Mouse (Mus musculus): ENCODE results near the gene Cgnl1. TPM values are rescaled to one million over a fixed set of nuclear protein-coding genes. Genes with fewer than 3 reads are reported as not detected.

The Cgnl1 gene
- polyA plus RNA-seq, 1 experiment from 2014 or later, result 48.8 TPM

DNA sequence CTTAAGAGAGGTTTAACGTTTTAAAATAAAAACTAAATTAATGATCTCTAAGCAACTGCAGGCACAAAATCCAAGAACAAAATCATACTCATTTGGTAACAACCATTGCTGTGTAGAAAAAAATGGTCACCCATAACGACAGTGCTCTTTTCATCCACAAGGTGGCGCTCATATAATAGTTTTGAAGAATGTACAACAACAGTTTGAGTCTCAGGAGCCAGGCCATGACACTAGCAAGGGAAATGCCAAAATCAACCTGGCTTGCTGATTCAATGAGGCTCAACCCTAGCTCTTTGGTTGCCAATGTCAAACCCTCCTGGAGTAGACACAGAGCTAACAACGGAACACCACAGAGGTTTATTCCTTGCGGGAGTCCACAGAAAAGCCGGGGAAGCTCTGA, 125.3 kb downstream of the Cgnl1 start:
- no peak for ATAC-seq (replicated peaks; ENCODE audit: insufficient number of reproducible peaks, low FRiP score, low TSS enrichment)
- Histone ChIP-seq H3K9ac (ENCODE audit: low read depth, low read length) (no peak overlapping the region), H3K27ac (ENCODE audit: low read depth, low read length) (0 out of 2 replicates have a peak overlapping the region, but pooled peaks have one; percentile 7), H3K27me3 (ENCODE audit: control insufficient read depth, insufficient read depth, low read length) (no peaks in the 10 kb centered on the region), H3K4me2 (no peak overlapping the region), H3K36me3 (ENCODE audit: control insufficient read depth, insufficient read depth, low read length) (peaks cover 34% of the 10 kb centered on the region), H3K4me1 (ENCODE audit: control insufficient read depth, insufficient read depth, low read length) (peaks cover 7% of the 10 kb centered on the region), H3K9me3 (replicated peaks; ENCODE audit: control insufficient read depth, low read length) (no peaks in the 10 kb centered on the region; the same call in 1 of the 2 replicates), H3K4me3 (ENCODE audit: low read depth, low read length) (no peak overlapping the region)
- WGBS (ENCODE audit: insufficient replicate concordance), result 31% methylated on average over 6 of the region's 6 CpGs

DNA sequence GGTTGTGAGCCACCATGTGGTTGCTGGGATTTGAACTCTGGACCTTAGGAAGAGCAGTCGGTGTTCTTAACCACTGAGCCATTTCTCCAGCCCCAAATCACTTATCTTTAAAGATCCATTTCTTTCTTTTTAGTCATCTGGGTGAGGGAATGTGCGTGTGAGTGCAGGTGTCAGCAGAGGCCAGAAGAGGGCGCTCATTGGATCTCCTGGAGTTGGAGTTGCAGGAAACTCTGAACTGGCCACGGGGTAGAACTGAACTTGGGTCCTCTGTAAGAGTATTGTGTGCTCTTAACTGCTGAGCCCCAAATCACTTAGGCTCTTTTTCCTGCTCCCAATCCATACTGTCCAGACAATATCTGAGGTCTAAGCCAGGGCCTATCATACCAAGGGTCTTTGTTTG, 127.8 kb downstream of the Cgnl1 start:
- 87% methylated on average over 4 of the region's 4 CpGs for WGBS (ENCODE audit: insufficient replicate concordance)
- Histone ChIP-seq H3K4me2 (no peak overlapping the region), H3K9ac (ENCODE audit: low read depth, low read length) (no peak overlapping the region), H3K27ac (ENCODE audit: low read depth, low read length) (no peak overlapping the region), H3K9me3 (replicated peaks; ENCODE audit: control insufficient read depth, low read length) (no peaks in the 10 kb centered on the region; the same call in 1 of the 2 replicates), H3K36me3 (ENCODE audit: control insufficient read depth, insufficient read depth, low read length) (peaks cover 30% of the 10 kb centered on the region), H3K4me3 (ENCODE audit: low read depth, low read length) (no peak overlapping the region), H3K4me1 (ENCODE audit: control insufficient read depth, insufficient read depth, low read length) (peaks cover 14% of the 10 kb centered on the region), H3K27me3 (ENCODE audit: control insufficient read depth, insufficient read depth, low read length) (no peaks in the 10 kb centered on the region)
- ATAC-seq (replicated peaks; ENCODE audit: insufficient number of reproducible peaks, low FRiP score, low TSS enrichment), result no peak

DNA sequence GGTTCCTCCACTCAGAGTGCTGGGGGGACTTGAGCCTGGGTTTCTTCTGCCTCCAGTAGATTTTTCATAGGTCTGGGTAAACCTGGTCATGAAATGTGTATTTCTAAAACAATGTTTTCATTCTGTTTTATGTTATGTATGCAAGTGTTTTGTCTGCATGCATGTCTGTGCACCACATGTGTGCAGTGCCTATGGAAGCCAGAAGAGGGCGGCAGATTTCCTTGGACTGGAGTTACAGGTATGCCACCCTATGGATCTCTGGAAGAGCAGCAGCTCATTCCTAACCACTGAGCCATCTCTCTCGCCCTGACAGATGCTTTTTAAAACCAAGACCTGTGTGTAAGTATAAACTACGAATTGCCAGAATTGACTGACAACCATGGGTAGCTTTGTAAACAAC, 129.1 kb downstream of the Cgnl1 start:
- H3K9ac ChIP-seq (ENCODE audit: low read depth, low read length), result no peak overlapping the region
- H3K9me3 ChIP-seq (replicated peaks; ENCODE audit: control insufficient read depth, low read length), result no peaks in the 10 kb centered on the region; the same call in 1 of the 2 replicates
- peaks cover 30% of the 10 kb centered on the region for H3K36me3 ChIP-seq (ENCODE audit: control insufficient read depth, insufficient read depth, low read length)
- no peak overlapping the region for H3K4me2 ChIP-seq
- H3K27me3 ChIP-seq (ENCODE audit: control insufficient read depth, insufficient read depth, low read length), result no peaks in the 10 kb centered on the region
- WGBS (ENCODE audit: insufficient replicate concordance), result 93% methylated on average over 3 of the region's 3 CpGs
- no peak for ATAC-seq (replicated peaks; ENCODE audit: insufficient number of reproducible peaks, low FRiP score, low TSS enrichment)
- peaks cover 9% of the 10 kb centered on the region for H3K4me1 ChIP-seq (ENCODE audit: control insufficient read depth, insufficient read depth, low read length)
- no peak overlapping the region for H3K4me3 ChIP-seq (ENCODE audit: low read depth, low read length)
- H3K27ac ChIP-seq (ENCODE audit: low read depth, low read length), result no peak overlapping the region

DNA sequence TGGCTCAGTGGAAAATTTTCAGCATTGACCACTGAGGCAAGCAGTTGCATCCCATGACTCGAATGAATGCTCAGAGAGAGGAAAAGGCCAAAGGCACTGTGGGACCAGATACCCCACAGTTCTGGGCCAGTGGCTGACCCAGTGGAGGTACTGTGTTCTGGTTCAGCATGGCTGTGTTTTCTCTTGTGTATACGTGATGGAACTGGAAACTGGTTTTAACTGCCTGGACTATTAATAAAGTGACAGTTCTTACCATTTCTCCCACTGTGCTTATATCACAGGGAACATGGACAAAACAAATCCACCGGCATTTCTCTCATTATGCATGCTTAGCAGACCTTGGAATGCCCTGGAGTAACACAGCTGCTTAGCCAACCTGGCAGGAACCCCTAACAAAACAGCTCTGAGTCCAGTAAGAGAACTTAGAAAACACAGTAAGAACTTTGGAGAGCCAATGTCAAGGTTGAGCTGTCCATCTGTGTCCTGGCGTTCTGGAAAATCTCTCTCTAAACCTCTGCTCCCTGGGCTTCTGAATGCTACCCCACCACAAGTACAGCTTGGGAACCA, 131.0 kb downstream of the Cgnl1 start:
- no peak overlapping the region for H3K4me3 ChIP-seq (ENCODE audit: low read depth, low read length)
- 75% methylated on average over 4 of the region's 4 CpGs for WGBS (ENCODE audit: insufficient replicate concordance)
- ATAC-seq (replicated peaks; ENCODE audit: insufficient number of reproducible peaks, low FRiP score, low TSS enrichment), result no peak
- H3K9me3 ChIP-seq (replicated peaks; ENCODE audit: control insufficient read depth, low read length), result no peaks in the 10 kb centered on the region; the same call in 1 of the 2 replicates
- H3K27me3 ChIP-seq (ENCODE audit: control insufficient read depth, insufficient read depth, low read length), result no peaks in the 10 kb centered on the region
- H3K36me3 ChIP-seq (ENCODE audit: control insufficient read depth, insufficient read depth, low read length), result peaks cover 30% of the 10 kb centered on the region
- H3K4me2 ChIP-seq, result no peak overlapping the region
- peaks cover 9% of the 10 kb centered on the region for H3K4me1 ChIP-seq (ENCODE audit: control insufficient read depth, insufficient read depth, low read length)
- H3K9ac ChIP-seq (ENCODE audit: low read depth, low read length), result no peak overlapping the region
- peak overlapping the region; percentile 38 for H3K27ac ChIP-seq (ENCODE audit: low read depth, low read length)

DNA sequence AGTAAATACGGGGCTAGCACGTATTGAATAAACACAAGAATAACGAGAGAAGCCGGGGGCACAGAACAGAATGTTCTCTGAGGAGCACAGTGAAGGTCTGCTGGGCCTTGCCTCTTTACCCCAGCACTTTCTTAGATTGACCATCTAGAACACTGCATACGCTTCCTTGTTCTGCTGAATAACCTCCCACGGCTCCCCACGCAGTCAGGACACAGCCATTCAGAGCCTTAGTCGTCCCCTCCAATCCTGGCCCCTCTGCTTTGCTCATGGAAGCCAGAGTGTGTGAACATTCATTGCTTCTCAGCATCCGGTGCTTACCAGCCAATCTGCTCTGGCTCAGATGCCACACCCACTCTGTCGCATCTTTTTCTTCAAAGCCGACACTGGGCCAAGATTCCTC, 133.2 kb downstream of the Cgnl1 start:
- no peaks in the 10 kb centered on the region; the same call in 1 of the 2 replicates for H3K9me3 ChIP-seq (replicated peaks; ENCODE audit: control insufficient read depth, low read length)
- no peak overlapping the region for H3K4me3 ChIP-seq (ENCODE audit: low read depth, low read length)
- 72% methylated on average over 11 of the region's 11 CpGs for WGBS (ENCODE audit: insufficient replicate concordance)
- H3K27me3 ChIP-seq (ENCODE audit: control insufficient read depth, insufficient read depth, low read length), result no peaks in the 10 kb centered on the region
- ATAC-seq (replicated peaks; ENCODE audit: insufficient number of reproducible peaks, low FRiP score, low TSS enrichment), result no peak
- H3K4me2 ChIP-seq, result no peak overlapping the region
- H3K36me3 ChIP-seq (ENCODE audit: control insufficient read depth, insufficient read depth, low read length), result peaks cover 23% of the 10 kb centered on the region
- H3K27ac ChIP-seq (ENCODE audit: low read depth, low read length), result no peak overlapping the region
- no peak overlapping the region for H3K9ac ChIP-seq (ENCODE audit: low read depth, low read length)
- H3K4me1 ChIP-seq (ENCODE audit: control insufficient read depth, insufficient read depth, low read length), result peaks cover 9% of the 10 kb centered on the region

DNA sequence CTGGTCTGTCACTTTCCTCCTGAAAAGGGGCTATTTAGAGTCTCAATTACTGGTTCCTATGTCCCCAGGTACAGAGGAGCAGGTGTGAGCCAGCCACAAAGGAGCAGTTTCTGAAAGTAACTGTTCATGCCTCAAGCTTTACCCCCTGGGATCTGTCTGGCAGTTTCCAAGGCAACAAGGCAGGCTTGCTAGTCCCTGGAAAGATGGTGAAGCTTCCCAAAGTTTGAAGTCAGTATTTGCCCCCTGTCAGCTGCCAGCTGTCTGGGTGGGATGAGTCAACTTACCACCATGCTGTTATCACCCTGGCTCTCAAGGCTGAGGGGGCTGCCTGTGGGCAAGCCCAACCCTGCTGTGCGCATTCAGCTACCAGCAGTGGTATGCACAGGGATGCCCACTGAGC, 134.5 kb downstream of the Cgnl1 start:
- Histone ChIP-seq H3K9me3 (replicated peaks; ENCODE audit: control insufficient read depth, low read length) (no peaks in the 10 kb centered on the region), H3K4me1 (ENCODE audit: control insufficient read depth, insufficient read depth, low read length) (peaks cover 9% of the 10 kb centered on the region), H3K36me3 (ENCODE audit: control insufficient read depth, insufficient read depth, low read length) (peaks cover 18% of the 10 kb centered on the region), H3K4me3 (ENCODE audit: low read depth, low read length) (no peak overlapping the region), H3K4me2 (no peak overlapping the region), H3K27me3 (ENCODE audit: control insufficient read depth, insufficient read depth, low read length) (no peaks in the 10 kb centered on the region), H3K9ac (ENCODE audit: low read depth, low read length) (no peak overlapping the region), H3K27ac (ENCODE audit: low read depth, low read length) (no peak overlapping the region)
- ATAC-seq (replicated peaks; ENCODE audit: insufficient number of reproducible peaks, low FRiP score, low TSS enrichment), result no peak
- 90% methylated on average over 1 of the region's 1 CpGs for WGBS (ENCODE audit: insufficient replicate concordance)

DNA sequence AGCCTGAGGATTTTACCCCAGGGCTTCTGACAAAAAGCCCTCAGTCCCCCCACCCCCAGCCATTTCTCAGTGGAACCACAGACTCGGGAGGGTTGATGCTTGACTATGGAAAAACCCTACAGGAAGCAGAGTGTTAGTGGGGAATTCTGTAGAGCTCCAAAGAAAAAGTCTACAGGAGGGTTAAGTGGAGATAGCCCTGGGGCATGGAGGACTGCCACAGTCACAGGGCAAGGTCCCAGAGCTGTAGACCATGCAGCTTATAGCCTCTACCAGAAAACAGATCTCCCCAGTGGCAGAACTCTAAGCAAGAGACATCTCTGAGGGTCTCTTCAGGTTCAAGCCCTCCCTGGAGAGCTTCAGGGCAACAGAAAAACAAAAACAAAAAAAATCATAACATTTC, 135.8 kb downstream of the Cgnl1 start:
- H3K4me1 ChIP-seq (ENCODE audit: control insufficient read depth, insufficient read depth, low read length), result 0 out of 2 replicates have a peak, but pooled peaks cover 2% of the 10 kb centered on the region
- ATAC-seq (replicated peaks; ENCODE audit: insufficient number of reproducible peaks, low FRiP score, low TSS enrichment), result no peak
- no peaks in the 10 kb centered on the region for H3K27me3 ChIP-seq (ENCODE audit: control insufficient read depth, insufficient read depth, low read length)
- H3K36me3 ChIP-seq (ENCODE audit: control insufficient read depth, insufficient read depth, low read length), result peaks cover 24% of the 10 kb centered on the region
- H3K4me3 ChIP-seq (ENCODE audit: low read depth, low read length), result no peak overlapping the region
- WGBS (ENCODE audit: insufficient replicate concordance), result 68% methylated on average over 1 of the region's 1 CpGs
- no peak overlapping the region for H3K9ac ChIP-seq (ENCODE audit: low read depth, low read length)
- no peaks in the 10 kb centered on the region for H3K9me3 ChIP-seq (replicated peaks; ENCODE audit: control insufficient read depth, low read length)
- H3K4me2 ChIP-seq, result no peak overlapping the region
- H3K27ac ChIP-seq (ENCODE audit: low read depth, low read length), result no peak overlapping the region

DNA sequence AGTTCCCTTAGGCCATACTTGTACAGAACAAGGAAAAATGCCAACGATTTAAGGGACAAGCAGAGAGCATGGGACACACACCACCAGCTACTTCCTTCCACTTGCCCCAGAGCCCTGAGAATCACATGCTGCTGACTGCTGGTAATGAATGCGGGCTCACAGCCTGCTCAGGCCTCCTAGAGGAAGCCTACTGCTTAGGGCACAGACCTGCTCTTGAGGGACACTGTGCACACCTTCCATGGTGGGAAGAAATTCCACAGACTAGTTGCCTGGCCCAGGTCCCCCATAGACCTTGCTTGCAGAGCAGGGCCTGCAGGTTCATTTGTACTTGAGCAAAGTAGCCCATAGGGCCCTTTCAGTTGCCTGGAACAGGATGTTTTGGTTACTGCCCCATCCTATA, 136.5 kb downstream of the Cgnl1 start:
- H3K9ac ChIP-seq (ENCODE audit: low read depth, low read length), result no peak overlapping the region
- no peaks in the 10 kb centered on the region for H3K4me1 ChIP-seq (ENCODE audit: control insufficient read depth, insufficient read depth, low read length)
- WGBS (ENCODE audit: insufficient replicate concordance), result 94% methylated on average over 2 of the region's 2 CpGs
- H3K27me3 ChIP-seq (ENCODE audit: control insufficient read depth, insufficient read depth, low read length), result no peaks in the 10 kb centered on the region
- H3K36me3 ChIP-seq (ENCODE audit: control insufficient read depth, insufficient read depth, low read length), result peaks cover 24% of the 10 kb centered on the region
- H3K4me2 ChIP-seq, result no peak overlapping the region
- H3K4me3 ChIP-seq (ENCODE audit: low read depth, low read length), result no peak overlapping the region
- ATAC-seq (replicated peaks; ENCODE audit: insufficient number of reproducible peaks, low FRiP score, low TSS enrichment), result no peak
- H3K9me3 ChIP-seq (replicated peaks; ENCODE audit: control insufficient read depth, low read length), result no peaks in the 10 kb centered on the region
- H3K27ac ChIP-seq (ENCODE audit: low read depth, low read length), result no peak overlapping the region

DNA sequence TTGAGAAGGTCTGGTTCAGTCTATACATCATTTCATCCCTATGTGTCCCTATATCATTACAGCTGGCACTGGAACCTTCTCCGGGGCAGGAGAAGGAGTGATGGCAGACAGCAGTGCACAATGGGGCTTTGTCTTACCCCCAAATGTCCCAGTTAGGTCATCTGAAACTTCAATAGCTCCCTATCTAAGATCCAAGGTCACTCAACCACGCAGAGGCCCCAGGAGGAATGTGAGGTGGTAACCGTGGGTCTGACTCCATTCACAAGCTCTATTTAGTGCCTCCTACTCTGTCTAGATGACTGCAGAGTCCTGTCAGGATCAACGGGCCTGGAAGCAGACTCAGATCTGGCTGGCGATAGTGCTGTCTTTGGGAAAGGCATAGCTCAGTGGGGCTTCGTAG, 142.5 kb downstream of the Cgnl1 start:
- H3K27ac ChIP-seq (ENCODE audit: low read depth, low read length), result no peak overlapping the region
- no peaks in the 10 kb centered on the region for H3K9me3 ChIP-seq (replicated peaks; ENCODE audit: control insufficient read depth, low read length)
- no peaks in the 10 kb centered on the region for H3K27me3 ChIP-seq (ENCODE audit: control insufficient read depth, insufficient read depth, low read length)
- H3K4me3 ChIP-seq (ENCODE audit: low read depth, low read length), result no peak overlapping the region
- 61% methylated on average over 6 of the region's 6 CpGs for WGBS (ENCODE audit: insufficient replicate concordance)
- 0 out of 2 replicates have a peak, but pooled peaks cover 4% of the 10 kb centered on the region for H3K4me1 ChIP-seq (ENCODE audit: control insufficient read depth, insufficient read depth, low read length)
- no peak overlapping the region for H3K4me2 ChIP-seq
- no peak for ATAC-seq (replicated peaks; ENCODE audit: insufficient number of reproducible peaks, low FRiP score, low TSS enrichment)
- no peak overlapping the region for H3K9ac ChIP-seq (ENCODE audit: low read depth, low read length)
- H3K36me3 ChIP-seq (ENCODE audit: control insufficient read depth, insufficient read depth, low read length), result peaks cover 30% of the 10 kb centered on the region
